Mouse (Mus musculus): ENCODE measurements around the gene Ankdd1a. TPM values are rescaled to one million over a fixed set of nuclear protein-coding genes. Genes with fewer than 3 reads are reported as not detected.

Ankdd1a gene
- total and polyA plus RNA-seq, 3 experiments = 0.06 TPM; not detected in 2

DNA sequence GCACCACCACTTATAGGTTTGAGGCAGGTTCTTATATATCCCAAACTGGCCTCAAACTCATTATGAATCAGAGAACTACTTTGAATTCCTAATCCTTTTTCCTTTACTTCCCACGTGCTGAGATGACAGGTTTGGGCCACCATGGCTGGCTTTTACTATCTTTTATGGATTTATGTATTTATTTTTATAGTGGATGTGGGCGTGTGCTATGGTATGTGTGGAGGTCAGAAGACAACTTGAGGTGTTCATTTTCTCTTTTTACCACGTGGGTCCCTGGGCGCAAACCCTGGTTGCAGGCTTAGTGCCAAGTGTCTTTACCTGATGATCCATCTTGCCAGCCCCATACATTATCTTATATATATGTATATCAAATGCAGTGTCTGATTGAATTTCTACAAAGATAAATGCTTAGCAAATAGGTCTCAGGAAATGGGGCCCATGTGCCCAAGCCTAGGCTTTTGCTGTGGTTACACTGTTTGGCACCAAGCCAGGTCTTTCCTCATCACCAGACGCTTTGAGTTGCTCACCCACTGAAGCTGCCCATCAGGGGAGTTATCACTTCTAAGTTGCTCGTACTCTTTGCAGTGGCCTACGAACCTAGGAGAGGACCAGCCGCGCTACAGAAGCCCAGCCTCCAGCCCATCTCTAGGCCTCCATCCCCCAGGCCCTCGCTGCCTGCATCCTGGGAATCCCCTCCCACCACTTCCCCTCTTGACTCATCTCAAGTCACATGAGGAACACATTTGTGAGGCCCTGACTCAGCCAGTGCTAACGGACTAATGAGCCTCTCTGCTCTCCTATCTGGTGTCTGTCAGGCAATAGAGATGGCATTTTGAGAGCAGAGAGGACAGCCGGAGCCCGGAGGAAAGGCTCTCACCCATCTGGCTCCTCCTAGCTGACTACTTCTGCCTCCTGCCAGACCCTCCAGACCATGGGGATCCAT, 21.4 kb upstream of the Ankdd1a start (continued):
- TF ChIP-seq POLR2AphosphoS2 (IDR thresholded peaks at IDR 0.05; ENCODE audit: low read length) = peak; percentile 18; the same call in 1 of the 2 replicates
- TF ChIP-seq MYC (IDR thresholded peaks at IDR 0.05; ENCODE audit: low read depth, low read length) = peak; percentile 86
- 0 out of 2 replicates have a peak, but pooled peaks have one; percentile 46 for TF ChIP-seq ZMIZ1 (IDR thresholded peaks at IDR 0.05; ENCODE audit: low read depth, low read length)
- TF ChIP-seq ZNF384 (IDR thresholded peaks at IDR 0.05; ENCODE audit: low read depth, low read length) = 0 out of 2 replicates have a peak, but pooled peaks have one; percentile 12
- TF ChIP-seq NRF1 (IDR thresholded peaks at IDR 0.05; ENCODE audit: insufficient read depth, low read depth, low read length, poor library complexity, severe bottlenecking) = no peak
- peak; percentile 58 for TF ChIP-seq GATA1 (IDR thresholded peaks at IDR 0.05; ENCODE audit: low read depth, low read length)
- peak; percentile 74 for TF ChIP-seq MAX (IDR thresholded peaks at IDR 0.05; ENCODE audit: low read length)
- TF ChIP-seq MYB (IDR thresholded peaks at IDR 0.05; ENCODE audit: low read depth, low read length) = 0 out of 2 replicates have a peak, but pooled peaks have one; percentile 42
- TF ChIP-seq MAZ (IDR thresholded peaks at IDR 0.05; ENCODE audit: low read depth, low read length) = 0 out of 2 replicates have a peak, but pooled peaks have one; percentile 57
- no peak; the same call in 1 of the 2 replicates for TF ChIP-seq TAL1 (IDR thresholded peaks at IDR 0.05; ENCODE audit: low read length)
- TF ChIP-seq SIN3A (IDR thresholded peaks at IDR 0.05; ENCODE audit: low read length) = peak; percentile 72
- TF ChIP-seq ETS1 (IDR thresholded peaks at IDR 0.05; ENCODE audit: low read depth, low read length) = peak; percentile 76
- 0 out of 2 replicates have a peak, but pooled peaks have one; percentile 3 for TF ChIP-seq SMC3 (IDR thresholded peaks at IDR 0.05; ENCODE audit: low read depth, low read length)
- TF ChIP-seq CTCF (IDR thresholded peaks at IDR 0.05 in 2 of 3, conservative IDR thresholded peaks at IDR 0.05 in 1 of 3; ENCODE audit: control insufficient read depth in 1 of 3, insufficient read depth in 1 of 3, low read depth in 2 of 3, low read length in 3 of 3, poor library complexity in 1 of 3, severe bottlenecking in 1 of 3) = no peak
- no peak for TF ChIP-seq ELF1 (IDR thresholded peaks at IDR 0.05; ENCODE audit: low read depth, low read length)
- peak; percentile 50; the same call in 1 of the 2 replicates for TF ChIP-seq HCFC1 (IDR thresholded peaks at IDR 0.05; ENCODE audit: low read depth, low read length)

DNA sequence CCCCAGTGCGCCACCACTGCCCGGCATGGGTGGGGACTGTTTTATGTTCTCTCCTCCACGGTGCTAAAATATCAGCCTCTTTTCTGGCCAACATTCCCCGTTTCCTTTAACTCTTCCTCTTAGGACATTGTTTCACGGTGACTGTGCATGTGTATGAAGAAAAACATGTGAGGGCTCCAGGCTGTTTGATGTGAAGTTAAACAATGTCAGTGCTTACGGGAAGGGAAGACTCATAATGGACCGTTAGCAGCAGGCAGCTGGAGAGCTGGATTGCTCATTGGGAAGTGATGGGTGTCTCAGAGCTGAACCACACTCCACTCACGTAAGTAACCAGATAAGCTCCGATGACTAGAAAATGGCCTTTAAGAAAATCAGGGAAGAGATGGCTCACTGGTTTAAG, 19.7 kb upstream of the Ankdd1a start:
- no peak for TF ChIP-seq TAL1 (IDR thresholded peaks at IDR 0.05; ENCODE audit: low read length)
- H3K9ac ChIP-seq (ENCODE audit: control insufficient read depth, low read depth, low read length, poor library complexity, severe bottlenecking) = no peak overlapping the region
- H3K27me3 ChIP-seq (ENCODE audit: control insufficient read depth in 1 of 2, insufficient read depth in 2 of 2, low read length in 2 of 2) = no peaks in the 10 kb centered on the region
- DNase-seq (ENCODE audit: low read depth, low spot score) = no peak
- H3K4me3 ChIP-seq (ENCODE audit: control insufficient read depth in 1 of 2, insufficient read depth in 1 of 2, low read depth in 2 of 2, low read length in 2 of 2) = no peak overlapping the region
- no peaks in the 10 kb centered on the region for H3K9me3 ChIP-seq (replicated peaks; ENCODE audit: insufficient read depth, low read length)
- peaks cover 0 to 16% of the 10 kb centered on the region in 2 experiments; a peak in 2 of 4 replicates for H3K36me3 ChIP-seq (ENCODE audit: control insufficient read depth in 1 of 2, insufficient read depth in 2 of 2, low read length in 2 of 2)
- H3K4me1 ChIP-seq (ENCODE audit: control insufficient read depth in 1 of 2, insufficient read depth in 2 of 2, low read length in 2 of 2) = peaks cover 4 to 31% of the 10 kb centered on the region in 2 experiments
- H3K27ac ChIP-seq (ENCODE audit: control insufficient read depth, low read depth, low read length) = no peak overlapping the region
- H3K79me2 ChIP-seq (ENCODE audit: control insufficient read depth, insufficient read depth, low read length, poor library complexity) = no peaks in the 10 kb centered on the region

All from MEL (cell line).